ENCODE assay signal across 8 mouse cellular contexts in genomic region chr11:51615129-51615528, GRCm38 (mm10). TPM values are rescaled to one million over a fixed set of nuclear protein-coding genes. Genes with fewer than 3 reads are reported as not detected.
A peak's percentile ranks its signal among the peaks of the same experiment; 100 is the strongest.
DNase-seq lines count a peak whose midpoint lies in the region; ATAC-seq and TF ChIP-seq lines count a peak whose summit lies in the region.

No protein-coding gene starts in this region.

- H3K9me3 ChIP-seq in forebrain, embryonic 16.5 days (ENCODE audit: control insufficient read depth, low read length), result no peaks in the 10 kb centered on the region
- H3K9me3 ChIP-seq in limb, embryonic 12.5 days, result no peaks in the 10 kb centered on the region

- H3K27me3 ChIP-seq in liver, adult 2 months (ENCODE audit: control insufficient read depth, insufficient read depth, low read length), result no peaks in the 10 kb centered on the region
- no peaks in the 10 kb centered on the region for H3K27me3 ChIP-seq in forebrain, embryonic 16.5 days (replicated peaks; ENCODE audit: control insufficient read depth, insufficient read depth, low read length)
- H3K27me3 ChIP-seq in limb, embryonic 12.5 days, result no peaks in the 10 kb centered on the region
- no peaks in the 10 kb centered on the region for H3K27me3 ChIP-seq in myocyte (ENCODE audit: control insufficient read depth, insufficient read depth, insufficient read length)

- TF ChIP-seq CTCF in liver, adult 2 months (IDR thresholded peaks at IDR 0.05; ENCODE audit: low read depth, low read length), result no peak

- no peaks in the 10 kb centered on the region for H3K36me3 ChIP-seq in liver, adult 2 months (ENCODE audit: control insufficient read depth, insufficient read depth, low read length)
- H3K36me3 ChIP-seq in forebrain, embryonic 16.5 days (ENCODE audit: control insufficient read depth, insufficient read depth), result no peaks in the 10 kb centered on the region
- H3K36me3 ChIP-seq in limb, embryonic 12.5 days, result no peaks in the 10 kb centered on the region
- H3K36me3 ChIP-seq in myocyte (ENCODE audit: control insufficient read depth, insufficient read depth), result no peaks in the 10 kb centered on the region

- H3K4me3 ChIP-seq in liver, adult 2 months (ENCODE audit: insufficient read depth, low read depth, low read length), result peak overlapping the region; percentile 45; the same call in 1 of the 2 replicates
- peak overlapping the region; percentile 31; the same call in 1 of the 2 replicates for H3K4me3 ChIP-seq in forebrain, embryonic 16.5 days (replicated peaks; ENCODE audit: low read length)
- H3K4me3 ChIP-seq in limb, embryonic 12.5 days (replicated peaks), result peak overlapping the region; percentile 37
- peak overlapping the region; percentile 20 for H3K4me3 ChIP-seq in myocyte

- 0 out of 2 replicates have a peak, but pooled peaks cover 4% of the 10 kb centered on the region for H3K79me2 ChIP-seq in liver, adult 2 months (ENCODE audit: control insufficient read depth, insufficient read depth, low read length)
- peaks cover 4% of the 10 kb centered on the region for H3K79me2 ChIP-seq in myocyte (ENCODE audit: control insufficient read depth, insufficient read depth)

- H3K4me2 ChIP-seq in forebrain, embryonic 16.5 days (ENCODE audit: low read length), result peak overlapping the region; percentile 50
- peak overlapping the region; percentile 69 for H3K4me2 ChIP-seq in limb, embryonic 12.5 days
- peak overlapping the region; percentile 77 for H3K4me2 ChIP-seq in myocyte (ENCODE audit: low read depth)

- no peak for ATAC-seq in forebrain, embryonic 16.5 days
- no peak for ATAC-seq in limb, embryonic 12.5 days (ENCODE audit: insufficient number of reproducible peaks, insufficient read depth, low FRiP score, low TSS enrichment, low read depth)
- no peak for ATAC-seq in monocyte, adult 5-6 weeks (replicated peaks; ENCODE audit: insufficient number of reproducible peaks, low FRiP score, low TSS enrichment, poor library complexity, severe bottlenecking)

- DNase-seq in liver, adult 2 months (ENCODE audit: extremely low read depth, low read depth, low spot score), result peak; percentile 82
- DNase-seq in liver, result no peak
- DNase-seq in layer of hippocampus, adult 11-12 months (ENCODE audit: low spot score), result no peak
- DNase-seq in cerebellum, adult 11-12 months, result no peak

- peak overlapping the region; percentile 79 for H3K9ac ChIP-seq in liver, adult 2 months (ENCODE audit: low read depth, low read length)
- no peak overlapping the region; the same call in 1 of the 2 replicates for H3K9ac ChIP-seq in forebrain, embryonic 16.5 days (replicated peaks; ENCODE audit: low read depth, low read length)
- peak overlapping the region; percentile 57 for H3K9ac ChIP-seq in limb, embryonic 12.5 days (replicated peaks)

- peaks cover 7% of the 10 kb centered on the region for H3K4me1 ChIP-seq in liver, adult 2 months (ENCODE audit: control insufficient read depth, insufficient read depth, low read length)
- peaks cover 12% of the 10 kb centered on the region for H3K4me1 ChIP-seq in forebrain, embryonic 16.5 days (replicated peaks; ENCODE audit: control insufficient read depth, insufficient read depth, low read length)
- peaks cover 13% of the 10 kb centered on the region for H3K4me1 ChIP-seq in limb, embryonic 12.5 days (replicated peaks)

- no peak for TF ChIP-seq POLR2A in liver, adult 2 months (IDR thresholded peaks at IDR 0.05; ENCODE audit: extremely low read depth, insufficient read depth, low read length)
- TF ChIP-seq POLR2A in myocyte (IDR thresholded peaks at IDR 0.05; ENCODE audit: insufficient read length, low read depth), result no peak

- H3ac ChIP-seq in myocyte (ENCODE audit: control insufficient read depth, insufficient read length), result peak overlapping the region; percentile 7

- peak overlapping the region; percentile 98 for H3K27ac ChIP-seq in liver, adult 2 months (replicated peaks; ENCODE audit: insufficient read depth, low read depth, low read length)
- no peak overlapping the region for H3K27ac ChIP-seq in forebrain, embryonic 16.5 days (ENCODE audit: low read length)
- peak overlapping the region; percentile 80 for H3K27ac ChIP-seq in limb, embryonic 12.5 days

- WGBS in liver, adult 2 months, result 16% methylated on average over 7 of the region's 7 CpGs
- WGBS in forebrain, embryonic 16.5 days, result 50% methylated on average over 7 of the region's 7 CpGs
- WGBS in limb, embryonic 12.5 days, result 43% methylated on average over 7 of the region's 7 CpGs

TF ChIP-seq in myocyte, 11 proteins besides CTCF, POLR2A, EP300 and RAD21:
- TF ChIP-seq REST (IDR thresholded peaks at IDR 0.05; ENCODE audit: insufficient read depth, insufficient read length) (no peak), TCF12 (IDR thresholded peaks at IDR 0.05; ENCODE audit: insufficient read depth, poor library complexity, severe bottlenecking) (no peak), MYOD1 (IDR thresholded peaks at IDR 0.05; ENCODE audit: control insufficient read depth in 1 of 3, insufficient read length in 2 of 3, low read depth in 2 of 3) (no peak), MAX (IDR thresholded peaks at IDR 0.05; ENCODE audit: low read depth) (no peak), POLR2AphosphoS2 (IDR thresholded peaks at IDR 0.05; ENCODE audit: insufficient read length, low read depth) (no peak), E2F4 (IDR thresholded peaks at IDR 0.05; ENCODE audit: insufficient read depth) (no peak), SRF (IDR thresholded peaks at IDR 0.05; ENCODE audit: control insufficient read depth, insufficient read length, low read depth) (no peak), TCF3 (IDR thresholded peaks at IDR 0.05; ENCODE audit: insufficient read length, low read depth) (no peak), USF1 (IDR thresholded peaks at IDR 0.05; ENCODE audit: low read depth) (no peak), MYOG (IDR thresholded peaks at IDR 0.05; ENCODE audit: control insufficient read depth in 1 of 3, insufficient read depth in 1 of 3, insufficient read length in 2 of 3, low read depth in 2 of 3) (no peak), CEBPB (IDR thresholded peaks at IDR 0.05; ENCODE audit: insufficient read depth, poor library complexity, severe bottlenecking) (no peak)

RNA-seq across cellular contexts. Expression of gene Nhp2, which starts 4.4 kb away (rescaled TPM):
- total RNA-seq in liver, adult 2 months (2014; rRNA removed), result 26.4 and 29.4 TPM in 2 replicates
- 31.4 and 33.8 TPM in 2 replicates for polyA plus RNA-seq in liver, adult 2 months (2012; rRNA removed)
- polyA plus RNA-seq in forebrain, embryonic 16.5 days (2015; fragmentation: Nextera tagmentation; extraction: Ambion mirVana), result 94.1 and 97.9 TPM in 2 replicates
- polyA plus RNA-seq in limb, embryonic 12.5 days (2016; fragmentation: Nextera tagmentation; extraction: Ambion mirVana), result 145 and 149 TPM in 2 replicates
- 137 TPM for polyA plus RNA-seq in myocyte (2012; fragmentation: generic; extraction: Trizol)
- total RNA-seq in monocyte, adult 5-6 weeks (2017), result 25.0 to 37.2 TPM (median 27.0 TPM) in 3 replicates

RNA-seq across cellular contexts. Expression of gene Hnrnpab, which starts 8.5 kb away (rescaled TPM):
- total RNA-seq in liver, adult 2 months (2014; rRNA removed), result 96.9 and 104 TPM in 2 replicates
- polyA plus RNA-seq in liver, adult 2 months (2012; rRNA removed), result 103 and 105 TPM in 2 replicates
- polyA plus RNA-seq in forebrain, embryonic 16.5 days (2015; fragmentation: Nextera tagmentation; extraction: Ambion mirVana), result 441 and 518 TPM in 2 replicates
- 732 and 757 TPM in 2 replicates for polyA plus RNA-seq in limb, embryonic 12.5 days (2016; fragmentation: Nextera tagmentation; extraction: Ambion mirVana)
- 371 TPM for polyA plus RNA-seq in myocyte (2012; fragmentation: generic; extraction: Trizol)
- total RNA-seq in monocyte, adult 5-6 weeks (2017), result 353 to 398 TPM (median 355 TPM) in 3 replicates

RNA-seq across cellular contexts. Expression of gene Rmnd5b, which starts 20.6 kb away (rescaled TPM):
- total RNA-seq in liver, adult 2 months (2014; rRNA removed), result 8.9 and 10.3 TPM in 2 replicates
- 44.9 and 46.6 TPM in 2 replicates for polyA plus RNA-seq in liver, adult 2 months (2012; rRNA removed)
- polyA plus RNA-seq in forebrain, embryonic 16.5 days (2015; fragmentation: Nextera tagmentation; extraction: Ambion mirVana), result 80.9 and 85.6 TPM in 2 replicates
- 41.5 and 42.6 TPM in 2 replicates for polyA plus RNA-seq in limb, embryonic 12.5 days (2016; fragmentation: Nextera tagmentation; extraction: Ambion mirVana)
- 41.0 TPM for polyA plus RNA-seq in myocyte (2012; fragmentation: generic; extraction: Trizol)
- 10.3 to 23.0 TPM (median 13.5 TPM) in 3 replicates for total RNA-seq in monocyte, adult 5-6 weeks (2017)

RNA-seq across cellular contexts. Expression of gene Phykpl, which starts 30.6 kb away (rescaled TPM):
- total RNA-seq in liver, adult 2 months (2014; rRNA removed), result 12.7 and 16.5 TPM in 2 replicates
- 19.6 and 23.7 TPM in 2 replicates for polyA plus RNA-seq in liver, adult 2 months (2012; rRNA removed)
- polyA plus RNA-seq in forebrain, embryonic 16.5 days (2015; fragmentation: Nextera tagmentation; extraction: Ambion mirVana), result 11.8 and 13.2 TPM in 2 replicates
- 15.0 and 16.9 TPM in 2 replicates for polyA plus RNA-seq in limb, embryonic 12.5 days (2016; fragmentation: Nextera tagmentation; extraction: Ambion mirVana)
- polyA plus RNA-seq in myocyte (2012; fragmentation: generic; extraction: Trizol), result 7.0 TPM
- 13.8 to 20.0 TPM (median 15.8 TPM) in 3 replicates for total RNA-seq in monocyte, adult 5-6 weeks (2017)

RNA-seq across cellular contexts. Expression of gene N4bp3, which starts 35.5 kb away (rescaled TPM):
- 1.6 and 2.4 TPM in 2 replicates for total RNA-seq in liver, adult 2 months (2014; rRNA removed)
- polyA plus RNA-seq in liver, adult 2 months (2012; rRNA removed), result 5.7 and 6.4 TPM in 2 replicates
- 10.2 and 12.9 TPM in 2 replicates for polyA plus RNA-seq in forebrain, embryonic 16.5 days (2015; fragmentation: Nextera tagmentation; extraction: Ambion mirVana)
- polyA plus RNA-seq in limb, embryonic 12.5 days (2016; fragmentation: Nextera tagmentation; extraction: Ambion mirVana), result 28.0 and 29.5 TPM in 2 replicates
- 16.3 TPM for polyA plus RNA-seq in myocyte (2012; fragmentation: generic; extraction: Trizol)
- 1.4 to 6.3 TPM (median 3.3 TPM) in 3 replicates for total RNA-seq in monocyte, adult 5-6 weeks (2017)
